Mouse (Mus musculus) gastrocnemius, postnatal 10 days (tissue): ENCODE measurements around the gene Myom3. TPM values are rescaled to one million over a fixed set of nuclear protein-coding genes. Genes with fewer than 3 reads are reported as not detected.

Experiments used
- DNase-seq: peaks from one replicate; pipeline ENCODE4 v3.0.0; 2021; ENCODE audit warnings: mixed read lengths
- total RNA-seq, 2 experiments: library from RNA; stranded (reverse); gene quantifications; 2 replicates each; pipeline ENCODE4 v1.2.3; 2021

Gene Myom3
- total RNA-seq, 2 experiments from 2014 or later, result 47.8 to 59.7 TPM

DNA sequence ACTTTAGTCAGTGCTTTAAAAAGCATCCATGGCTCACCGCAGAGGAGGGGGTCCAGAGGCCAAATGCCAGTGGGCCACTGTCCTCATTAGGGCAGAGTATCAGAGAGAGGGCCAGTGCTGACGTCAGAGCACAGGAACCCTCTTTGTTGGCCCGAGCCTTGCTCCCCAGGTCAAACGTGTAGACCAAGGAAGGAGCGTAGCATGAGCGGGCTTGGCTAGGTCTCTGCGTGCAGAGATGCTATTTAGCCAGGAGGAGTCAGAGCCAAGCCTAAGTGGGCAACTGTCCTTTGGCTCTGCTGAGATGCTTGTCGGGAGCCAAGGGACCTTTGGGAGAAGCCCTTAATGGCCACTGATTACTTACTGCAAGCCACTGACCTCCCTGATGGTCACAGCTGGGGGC, 1.5 kb downstream of the Myom3 start:
- peak; percentile 35 for DNase-seq

DNA sequence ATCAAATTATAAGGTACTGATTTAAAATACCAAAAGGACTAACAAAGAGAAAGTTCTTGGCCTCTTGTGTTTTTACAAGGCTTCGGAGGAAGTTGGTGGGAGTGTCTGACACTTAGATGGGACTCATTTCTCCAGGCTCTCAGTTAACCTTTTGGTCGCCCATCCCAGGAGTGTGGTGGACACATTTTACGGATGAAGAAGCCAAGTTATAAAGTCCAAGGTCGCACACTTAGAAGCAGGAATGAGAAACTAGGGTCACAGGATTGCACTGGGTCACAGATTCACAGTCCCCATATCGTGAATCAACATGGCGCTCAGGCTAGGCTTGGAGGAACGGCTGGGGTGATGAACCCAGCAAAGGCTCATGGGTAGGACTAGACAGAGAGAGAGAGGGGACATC, 2.1 kb downstream of the Myom3 start:
- DNase-seq, result no peak

- DNase-seq, result peak; percentile 65
Measured at GRCm38 (mm10) chr4:135762251-135762906, 2.9 kb downstream of the Myom3 start.

GRCm38 (mm10) chr4:135764700-135765099, 5.2 kb downstream of the Myom3 start:
- no peak for DNase-seq

DNA sequence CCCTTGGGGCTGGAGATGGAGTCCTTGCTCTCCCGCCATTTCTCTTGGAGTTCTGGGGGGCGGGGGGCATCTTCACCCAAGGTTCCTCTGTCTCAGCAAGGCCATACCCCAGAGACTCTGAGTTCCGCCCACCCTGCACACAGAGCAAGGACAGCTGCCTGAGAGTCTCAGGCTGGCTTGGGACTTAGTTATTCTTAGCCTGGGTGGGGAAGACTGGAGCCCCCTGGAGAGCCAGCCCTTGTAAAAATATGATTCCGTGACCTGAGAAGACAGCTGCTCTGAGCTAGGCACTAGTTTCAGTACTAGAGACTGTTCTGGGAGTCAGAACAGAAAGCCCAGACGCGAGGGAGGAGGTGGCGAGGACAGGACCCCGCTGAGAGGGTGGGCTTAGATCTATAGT, 6.2 kb downstream of the Myom3 start:
- no peak for DNase-seq

DNA sequence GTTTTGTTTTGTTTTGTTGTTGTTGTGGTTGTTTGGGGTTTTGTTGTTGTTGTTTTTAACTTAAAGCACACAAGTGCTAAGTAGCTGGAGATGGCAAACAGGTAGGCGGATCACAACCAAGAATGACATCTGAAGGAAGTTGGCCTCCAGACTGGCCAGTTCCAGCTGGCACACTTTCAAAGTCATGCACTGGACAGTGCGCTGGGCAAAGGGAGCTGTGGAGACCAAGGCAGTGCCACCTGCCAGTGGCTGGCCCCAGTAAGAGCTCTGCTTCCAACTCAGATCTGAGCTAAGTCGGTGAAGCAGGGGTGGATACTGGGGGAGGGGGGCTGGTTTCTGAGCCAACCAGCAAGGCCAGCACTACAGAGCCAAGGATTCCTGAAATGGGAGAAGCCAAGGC, 7.5 kb downstream of the Myom3 start:
- peak; percentile 34 for DNase-seq

DNA sequence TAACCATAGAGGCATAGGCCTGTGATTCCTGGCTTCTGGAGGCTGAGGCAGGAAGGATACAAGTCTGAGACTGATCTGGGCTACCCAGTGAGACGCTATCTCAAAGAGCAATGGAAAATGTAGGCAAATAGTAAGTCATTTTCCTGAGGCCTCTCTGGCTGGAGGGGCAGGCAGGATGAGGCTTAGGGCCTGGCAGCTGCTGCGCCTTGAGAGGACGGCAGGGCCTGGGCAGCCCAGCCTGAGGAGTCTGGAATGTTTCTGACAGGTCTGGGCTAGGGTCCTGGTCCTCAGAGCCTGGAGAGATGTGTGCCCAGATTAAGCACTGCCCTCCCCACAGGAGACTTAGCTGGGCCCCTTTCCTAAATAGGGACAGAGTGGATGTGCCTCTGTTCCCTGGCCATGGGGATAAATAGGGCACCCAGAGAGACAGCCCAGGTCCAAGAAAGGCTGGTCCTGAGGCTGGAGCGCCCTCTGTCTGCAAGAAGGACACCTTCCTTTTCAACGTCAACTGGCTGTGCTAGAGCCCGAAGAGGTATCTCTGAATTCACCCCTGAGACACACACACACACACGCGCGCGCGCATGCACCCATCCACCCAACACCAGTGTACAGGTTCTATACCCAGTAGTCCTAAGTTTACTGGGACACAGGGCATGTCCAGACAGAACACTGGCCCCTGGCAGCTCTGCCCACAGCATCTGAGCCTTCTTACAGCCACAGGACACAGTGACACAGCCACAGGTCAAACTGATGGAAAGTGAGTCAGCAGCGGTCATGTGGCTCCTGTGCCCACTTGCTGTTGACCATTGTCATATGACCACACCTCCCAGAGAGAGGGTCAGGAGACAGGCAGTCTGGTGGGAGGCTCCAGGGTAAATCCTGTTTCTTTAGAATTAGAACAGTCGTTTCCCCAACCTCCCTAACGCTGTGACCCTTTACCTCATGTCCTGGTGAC, 9.3 kb downstream of the Myom3 start:
- DNase-seq, result peak; percentile 52

GRCm38 (mm10) chr4:135770611-135771305, 11.2 kb downstream of the Myom3 start:
- no peak for DNase-seq

DNA sequence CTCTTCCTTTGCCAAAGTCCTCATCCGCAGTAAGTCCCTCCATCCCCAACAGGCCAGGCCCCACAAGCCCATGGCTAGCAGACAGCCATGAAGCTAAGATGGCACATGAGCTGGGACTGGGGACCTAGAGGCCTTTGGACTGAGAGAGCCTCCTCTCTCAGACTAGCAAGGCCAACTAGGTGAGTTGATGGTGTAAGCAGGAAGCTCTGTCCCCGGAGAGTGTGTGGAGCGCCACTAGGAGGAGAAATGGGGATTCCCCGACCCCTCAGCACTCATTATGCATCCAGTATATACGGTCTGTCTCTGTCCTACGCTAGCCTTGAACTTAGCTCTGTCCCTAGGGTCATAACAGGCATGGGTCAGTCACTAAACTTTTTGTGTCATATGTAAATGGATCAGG, 12.1 kb downstream of the Myom3 start:
- DNase-seq, result no peak

DNA sequence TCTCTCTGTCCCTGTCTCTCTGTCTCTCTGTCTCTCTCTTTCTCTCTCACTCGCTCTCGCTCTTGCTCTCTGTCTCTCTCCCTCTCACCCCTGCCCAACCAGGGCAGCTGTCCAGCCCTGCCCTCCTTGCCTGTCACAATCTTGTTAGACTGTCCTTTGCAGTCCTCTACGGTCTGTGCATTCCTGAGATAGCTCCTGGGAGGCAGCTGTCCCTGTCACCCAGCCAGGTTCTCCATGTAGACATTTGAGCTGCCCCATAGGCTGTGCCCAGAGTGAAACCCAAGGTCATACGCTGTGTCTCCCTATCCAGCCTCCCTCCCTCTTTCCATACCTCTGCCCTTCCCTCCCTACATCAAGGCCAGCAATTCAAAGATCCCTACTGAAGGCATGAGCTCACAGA, 13.2 kb downstream of the Myom3 start:
- peak; percentile 64 for DNase-seq

DNA sequence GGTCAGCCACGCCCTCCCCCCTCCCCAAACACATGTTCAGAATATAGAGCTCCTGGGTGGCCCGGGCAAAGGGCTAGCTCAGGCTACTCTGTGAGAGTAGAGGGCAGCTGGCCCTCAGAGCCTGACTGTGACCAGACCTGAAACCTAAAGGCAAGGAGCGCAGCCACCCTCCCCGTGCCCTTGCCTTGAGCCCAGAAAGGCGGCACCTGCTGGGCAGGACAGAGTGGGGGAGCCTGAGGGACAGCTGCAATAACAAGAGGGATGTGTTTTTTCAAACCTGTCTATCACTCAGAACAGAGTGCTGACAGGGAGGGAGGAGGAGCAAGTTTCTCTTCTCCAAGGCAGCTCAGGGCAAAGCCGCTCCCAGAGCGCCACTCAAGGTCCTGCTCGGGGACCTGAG, 15.0 kb downstream of the Myom3 start:
- DNase-seq, result no peak

- DNase-seq, result no peak
Measured at GRCm38 (mm10) chr4:135776850-135777249, 17.3 kb downstream of the Myom3 start.

GRCm38 (mm10) chr4:135779661-135780060, 20.1 kb downstream of the Myom3 start:
- DNase-seq, result no peak

- no peak for DNase-seq
Measured at GRCm38 (mm10) chr4:135780255-135780654, 20.7 kb downstream of the Myom3 start.

GRCm38 (mm10) chr4:135781304-135781703, 21.8 kb downstream of the Myom3 start:
- no peak for DNase-seq

GRCm38 (mm10) chr4:135786581-135786980, 27.1 kb downstream of the Myom3 start:
- DNase-seq, result no peak

GRCm38 (mm10) chr4:135787271-135787670, 27.8 kb downstream of the Myom3 start:
- no peak for DNase-seq

GRCm38 (mm10) chr4:135789135-135789534, 29.6 kb downstream of the Myom3 start:
- no peak for DNase-seq

DNA sequence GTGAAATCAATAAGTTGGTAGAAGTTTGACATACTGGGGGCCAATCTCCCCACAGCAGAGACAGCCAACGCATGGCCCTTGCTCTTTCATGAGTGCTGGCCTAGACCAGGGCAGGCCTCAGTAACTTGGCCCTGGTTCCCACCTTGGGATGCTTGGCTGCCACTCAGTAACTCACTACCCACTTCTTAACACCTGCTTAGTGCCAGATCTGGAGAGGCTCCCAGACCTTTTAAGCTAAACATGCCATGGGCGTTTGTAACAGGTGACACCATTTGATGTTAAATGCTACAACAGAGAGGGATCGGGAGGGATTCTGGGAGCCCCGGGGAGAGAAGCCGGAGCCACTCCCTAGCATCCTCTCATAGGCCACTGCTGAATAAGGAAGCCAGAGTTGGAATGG, 33.3 kb downstream of the Myom3 start:
- no peak for DNase-seq

DNA sequence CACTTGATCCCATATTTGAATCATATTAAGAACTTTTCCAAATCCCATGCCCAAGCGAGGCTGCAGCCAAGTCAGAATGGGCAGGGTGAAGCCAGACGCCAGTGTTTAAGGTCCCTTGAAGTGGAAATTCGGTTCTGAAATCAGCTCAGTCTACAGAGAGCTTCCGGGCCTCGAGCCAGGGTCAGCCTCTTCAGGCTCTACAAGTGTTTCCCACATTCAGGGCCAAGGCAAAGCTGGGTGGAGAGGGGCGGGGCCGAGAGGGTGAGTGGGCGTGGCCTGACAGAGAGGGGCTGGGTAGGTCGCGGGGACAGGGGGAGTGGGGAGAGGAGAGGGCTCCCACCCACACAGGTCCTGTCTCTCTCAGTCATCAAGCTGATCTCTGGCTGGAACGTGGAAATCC, 38.4 kb downstream of the Myom3 start:
- peak; percentile 58 for DNase-seq

GRCm38 (mm10) chr4:135801543-135801942, 42.0 kb downstream of the Myom3 start:
- peak; percentile 93 for DNase-seq

- peak; percentile 28 for DNase-seq
Measured at GRCm38 (mm10) chr4:135803299-135803698, 43.8 kb downstream of the Myom3 start.

- no peak for DNase-seq
Measured at GRCm38 (mm10) chr4:135804169-135804568, 44.7 kb downstream of the Myom3 start.
